Mouse (Mus musculus) CH12.LX (cell line): ENCODE measurements around the gene Pink1. TPM values are rescaled to one million over a fixed set of nuclear protein-coding genes. Genes with fewer than 3 reads are reported as not detected.

Source experiments
- DNase-seq: peaks from one replicate; pipeline ENCODE4 v3.0.0-alpha.2; 2013; ENCODE audit errors: extremely low read depth
- H3K27ac ChIP-seq: 2 replicates; pipeline ENCODE4 v1.5.1; 2012; ENCODE audit warnings: low read depth, mild to moderate bottlenecking, control low read depth, moderate library complexity; ENCODE audit not compliant: insufficient read depth
- H3K27me3 ChIP-seq: replicated peaks from 2 replicates; pipeline ENCODE3; 2012; ENCODE audit warnings: inconsistent platforms
- H3K36me3 ChIP-seq, 2 experiments: replicated peaks in 1 of 2; 2 replicates each; pipeline versions ENCODE3 to v1.6.1; 2012; ENCODE audit warnings: inconsistent platforms in 1 of 2, low read length in 1 of 2, mild to moderate bottlenecking in 1 of 2, mixed read lengths in 1 of 2, moderate library complexity in 1 of 2; ENCODE audit not compliant: control insufficient read depth in 1 of 2, insufficient read depth in 1 of 2
- H3K4me1 ChIP-seq, 2 experiments: 2 replicates each; pipeline ENCODE4 v1.6.1; 2012; ENCODE audit warnings: inconsistent platforms in 1 of 2, moderate library complexity in 1 of 2; ENCODE audit not compliant: insufficient read depth in 2 of 2, control insufficient read depth in 1 of 2
- H3K4me2 ChIP-seq: 2 replicates; pipeline ENCODE4 v1.6.1; 2012; ENCODE audit warnings: low read depth, mild to moderate bottlenecking, control low read depth; ENCODE audit not compliant: poor library complexity, insufficient read depth, severe bottlenecking
- H3K4me3 ChIP-seq, 3 experiments: fragments of 150-350 bp in 1 of 3; sonication (generic) in 1 of 3; replicated peaks in 1 of 3; 2 replicates each; pipeline versions ENCODE3 to v1.5.1; 2011 to 2012; ENCODE audit warnings: low read depth in 2 of 3, low read length in 2 of 3, mild to moderate bottlenecking in 2 of 3, moderate library complexity in 2 of 3, control low read depth in 1 of 3, improper control_type of control experiment in 1 of 3, inconsistent platforms in 1 of 3, mixed read lengths in 1 of 3; ENCODE audit not compliant: poor library complexity in 1 of 3
- H3K79me2 ChIP-seq: replicated peaks from 2 replicates; pipeline ENCODE4 v1.6.1; 2012; ENCODE audit warnings: mild to moderate bottlenecking, moderate library complexity; ENCODE audit not compliant: control insufficient read depth, poor library complexity, insufficient read depth, severe bottlenecking; ENCODE audit errors: extremely low read depth
- H3K9ac ChIP-seq: 2 replicates; pipeline ENCODE4 v1.6.1; 2012; ENCODE audit warnings: low read depth, mild to moderate bottlenecking, control low read depth, moderate library complexity; ENCODE audit not compliant: insufficient read depth
- H3K9me3 ChIP-seq: replicated peaks from 2 replicates; pipeline ENCODE3; 2012; ENCODE audit warnings: low read length, inconsistent platforms, mixed read lengths
- BHLHE40 ChIP-seq: IDR thresholded peaks from 2 replicates; pipeline ENCODE4 v1.6.1; 2011; ENCODE audit warnings: mild to moderate bottlenecking, low read depth, low read length, improper control_type of control experiment
- CHD1 ChIP-seq: IDR thresholded peaks from 2 replicates; pipeline ENCODE4 v1.6.1; 2012; ENCODE audit warnings: low read depth, low read length, improper control_type of control experiment, inconsistent platforms
- CHD2 ChIP-seq: IDR thresholded peaks from 2 replicates; pipeline ENCODE4 v1.6.1; 2011; ENCODE audit warnings: low read length, improper control_type of control experiment
- CTCF ChIP-seq, 2 experiments: IDR thresholded peaks in 1 of 2; conservative IDR thresholded peaks in 1 of 2; 2 replicates each; pipeline ENCODE4 v1.5.1; 2011 to 2012; ENCODE audit warnings: low read depth in 2 of 2, low read length in 2 of 2, improper control_type of control experiment in 1 of 2, inconsistent platforms in 1 of 2, mild to moderate bottlenecking in 1 of 2, moderate library complexity in 1 of 2
- EP300 ChIP-seq: IDR thresholded peaks from 2 replicates; pipeline ENCODE4 v1.6.1; 2011; ENCODE audit warnings: low read length, improper control_type of control experiment
- ETS1 ChIP-seq: conservative IDR thresholded peaks from 2 replicates; pipeline ENCODE4 v1.6.1; 2012; ENCODE audit warnings: low read depth, mild to moderate bottlenecking, inconsistent platforms, low read length, improper control_type of control experiment, moderate library complexity
- GABPA ChIP-seq: IDR thresholded peaks from 2 replicates; pipeline ENCODE4 v1.6.1; 2012; ENCODE audit warnings: low read depth, low read length, improper control_type of control experiment, inconsistent platforms; ENCODE audit not compliant: insufficient replicate concordance
- HCFC1 ChIP-seq: IDR thresholded peaks from 2 replicates; pipeline ENCODE4 v1.6.1; 2012; ENCODE audit warnings: low read depth, mild to moderate bottlenecking, inconsistent platforms, low read length, improper control_type of control experiment
- IRF4 ChIP-seq: IDR thresholded peaks from 2 replicates; pipeline ENCODE4 v1.6.1; 2014; ENCODE audit warnings: low read depth, mild to moderate bottlenecking, inconsistent platforms, low read length, improper control_type of control experiment
- JUND ChIP-seq: conservative IDR thresholded peaks from 2 replicates; pipeline ENCODE4 v1.6.1; 2011; ENCODE audit warnings: low read depth, low read length, improper control_type of control experiment
- KAT2A ChIP-seq: IDR thresholded peaks from 2 replicates; pipeline ENCODE4 v1.6.1; 2012; ENCODE audit warnings: low read length, improper control_type of control experiment, inconsistent platforms; ENCODE audit not compliant: insufficient replicate concordance
- MAFK ChIP-seq: IDR thresholded peaks from 2 replicates; pipeline ENCODE4 v1.6.1; 2011; ENCODE audit warnings: low read length, improper control_type of control experiment; ENCODE audit not compliant: insufficient replicate concordance
- MAX ChIP-seq: IDR thresholded peaks from 2 replicates; pipeline ENCODE4 v1.6.1; 2011; ENCODE audit warnings: low read length, improper control_type of control experiment
- MEF2A ChIP-seq: IDR thresholded peaks from 2 replicates; pipeline ENCODE4 v1.6.1; 2014; ENCODE audit warnings: low read depth, mild to moderate bottlenecking, inconsistent platforms, low read length, improper control_type of control experiment, borderline replicate concordance
- MXI1 ChIP-seq: IDR thresholded peaks from 2 replicates; pipeline ENCODE4 v1.6.1; 2011; ENCODE audit warnings: mild to moderate bottlenecking, low read depth, low read length, improper control_type of control experiment
- MYC ChIP-seq: IDR thresholded peaks from 2 replicates; pipeline ENCODE4 v1.6.1; 2011; ENCODE audit warnings: low read depth, mild to moderate bottlenecking, improper control_type of control experiment, low read length
- NELFE ChIP-seq: IDR thresholded peaks from 2 replicates; pipeline ENCODE4 v1.6.1; 2011; ENCODE audit warnings: low read depth, low read length, improper control_type of control experiment
- NRF1 ChIP-seq: IDR thresholded peaks from 2 replicates; pipeline ENCODE4 v1.6.1; 2014; ENCODE audit warnings: low read depth, mild to moderate bottlenecking, inconsistent platforms, low read length, improper control_type of control experiment, moderate library complexity
- PAX5 ChIP-seq: IDR thresholded peaks from 2 replicates; pipeline ENCODE4 v1.6.1; 2012; ENCODE audit warnings: low read length, inconsistent platforms, mixed read lengths
- POLR2A ChIP-seq: IDR thresholded peaks from 2 replicates; pipeline ENCODE4 v1.6.1; 2011; ENCODE audit warnings: low read depth, mild to moderate bottlenecking, improper control_type of control experiment, low read length
- POLR2AphosphoS2 ChIP-seq: IDR thresholded peaks from 2 replicates; pipeline ENCODE4 v1.6.1; 2011; ENCODE audit warnings: low read depth, low read length, improper control_type of control experiment
- RAD21 ChIP-seq: IDR thresholded peaks from 2 replicates; pipeline ENCODE4 v1.6.1; 2011; ENCODE audit warnings: low read depth, mild to moderate bottlenecking, low read length, improper control_type of control experiment, moderate library complexity
- RCOR1 ChIP-seq: conservative IDR thresholded peaks from 2 replicates; pipeline ENCODE4 v1.6.1; 2012; ENCODE audit warnings: low read depth, mild to moderate bottlenecking, inconsistent platforms, low read length, improper control_type of control experiment
- SIN3A ChIP-seq: IDR thresholded peaks from 2 replicates; pipeline ENCODE4 v1.6.1; 2012; ENCODE audit warnings: low read length, improper control_type of control experiment, inconsistent platforms
- SMC3 ChIP-seq: IDR thresholded peaks from 2 replicates; pipeline ENCODE4 v1.6.1; 2011; ENCODE audit warnings: low read depth, low read length, improper control_type of control experiment
- TBP ChIP-seq: conservative IDR thresholded peaks from 2 replicates; pipeline ENCODE4 v1.6.1; 2011; ENCODE audit warnings: low read depth, low read length, improper control_type of control experiment
- TCF12 ChIP-seq: IDR thresholded peaks from 2 replicates; pipeline ENCODE4 v1.6.1; 2014; ENCODE audit warnings: low read depth, mild to moderate bottlenecking, inconsistent platforms, low read length, improper control_type of control experiment
- USF1 ChIP-seq: IDR thresholded peaks from 2 replicates; pipeline ENCODE4 v1.6.1; 2014; ENCODE audit warnings: low read depth, mild to moderate bottlenecking, inconsistent platforms, low read length, improper control_type of control experiment
- ZC3H11A ChIP-seq: IDR thresholded peaks from 2 replicates; pipeline ENCODE4 v1.6.1; 2012; ENCODE audit warnings: low read depth, mild to moderate bottlenecking, inconsistent platforms, low read length, improper control_type of control experiment
- ZKSCAN1 ChIP-seq: IDR thresholded peaks from 2 replicates; pipeline ENCODE4 v1.6.1; 2012; ENCODE audit warnings: low read depth, inconsistent platforms, low read length, improper control_type of control experiment, borderline replicate concordance
- ZMIZ1 ChIP-seq: IDR thresholded peaks from 2 replicates; pipeline ENCODE4 v1.6.1; 2012; ENCODE audit warnings: low read depth, mild to moderate bottlenecking, inconsistent platforms, low read length, improper control_type of control experiment
- ZNF384 ChIP-seq: IDR thresholded peaks from 2 replicates; pipeline ENCODE4 v1.6.1; 2012; ENCODE audit warnings: low read depth, low read length, improper control_type of control experiment, inconsistent platforms
- dilution Hi-C: fragments of 300-500 bp; cut with MboI; formaldehyde crosslinking; loops from 2 replicates; pipeline ENCODE4 v1.14.3; 2020; ENCODE audit warnings: low sequenced_read_pairs; ENCODE audit not compliant: extremely low pct_unique_long_range_greater_than_20kb, extremely low pct_ligation_motif_present
- in situ Hi-C: fragments of 300-500 bp; cut with MboI; formaldehyde crosslinking; loops from 3 replicates; pipeline ENCODE4 v1.14.3; 2019; ENCODE audit warnings: low sequenced_read_pairs, low pct_ligation_motif_present, low pct_unique_long_range_greater_than_20kb, mixed read lengths
- polyA plus RNA-seq: library from polyadenylated mRNA; unstranded; fragments of >175 nt; gene quantifications from 2 replicates; pipeline ENCODE4 v1.2.1, GENCODE M21; 2012; ENCODE audit warnings: low read depth; ENCODE audit not compliant: insufficient read length
- total RNA-seq, 2 experiments: library from RNA; depleted of rRNA; stranded (reverse); fragments of 300-350 nt in 1 of 2; fragments of >200 nt in 1 of 2; gene quantifications; 2 replicates each; pipeline ENCODE4 v1.2.3; 2012 to 2014

The Pink1 gene
- total and polyA plus RNA-seq, 3 experiments: 7.1 to 10.8 (median 7.2) TPM

- Histone ChIP-seq H3K9me3 (peaks cover 6% of the 10 kb centered on the region), H3K27ac (no peak overlapping the region), H3K4me1 (peaks cover 14 to 51% of the 10 kb centered on the region in 2 experiments), H3K4me3 (no peak overlapping the region), H3K36me3 (no peaks in the 10 kb centered on the region), H3K79me2 (no peaks in the 10 kb centered on the region), H3K4me2 (no peak overlapping the region), H3K9ac (no peak overlapping the region), H3K27me3 (peaks cover 10% of the 10 kb centered on the region)
- in situ Hi-C loops: no loop called here
- DNase-seq: no peak
- dilution Hi-C loops: no loop called here
- no peak for TF ChIP-seq SMC3
- TF ChIP-seq USF1: no peak
- no peak for TF ChIP-seq IRF4
- TF ChIP-seq EP300: no peak
- no peak for TF ChIP-seq GABPA
- TF ChIP-seq TBP: no peak
- TF ChIP-seq HCFC1: no peak
- no peak for TF ChIP-seq NELFE
- no peak for TF ChIP-seq CTCF (conservative IDR thresholded peaks at IDR 0.05 in 1 of 2, IDR thresholded peaks at IDR 0.05 in 1 of 2; ENCODE audit: low read depth in 2 of 2, low read length in 2 of 2)
- no peak for TF ChIP-seq MYC
These were observed 39.7 kb downstream of the Pink1 start for GRCm38 (mm10) chr4:138286411-138286810.

GRCm38 (mm10) chr4:138282834-138283233 lies 43.3 kb downstream of the Pink1 start:
- peak; percentile 95 for DNase-seq
- Histone ChIP-seq H3K9me3 (peaks cover 6% of the 10 kb centered on the region), H3K79me2 (no peaks in the 10 kb centered on the region), H3K4me3 (no peak overlapping the region), H3K27ac (no peak overlapping the region), H3K36me3 (no peaks in the 10 kb centered on the region), H3K27me3 (peaks cover 20% of the 10 kb centered on the region), H3K9ac (no peak overlapping the region), H3K4me2 (no peak overlapping the region), H3K4me1 (peaks cover 0 to 17% of the 10 kb centered on the region in 2 experiments; a peak in 2 of 4 replicates)
- dilution Hi-C loops: no loop called here
- in situ Hi-C loops: no loop called here
- TF ChIP-seq ETS1: no peak
- TF ChIP-seq ZMIZ1: no peak
- no peak for TF ChIP-seq MXI1
- no peak for TF ChIP-seq MAFK
- TF ChIP-seq USF1: no peak
- 0 out of 2 replicates have a peak, but pooled peaks have one; percentile 19 for TF ChIP-seq MAX
- peak; percentile 100 for TF ChIP-seq CTCF (conservative IDR thresholded peaks at IDR 0.05 in 1 of 2, IDR thresholded peaks at IDR 0.05 in 1 of 2; ENCODE audit: low read depth in 2 of 2, low read length in 2 of 2)
- no peak for TF ChIP-seq EP300
- peak; percentile 95; the same call in 1 of the 2 replicates for TF ChIP-seq NELFE
- no peak for TF ChIP-seq RCOR1
- TF ChIP-seq POLR2AphosphoS2: no peak
- TF ChIP-seq JUND: 0 out of 2 replicates have a peak, but pooled peaks have one; percentile 66
- TF ChIP-seq CHD1: no peak
- TF ChIP-seq RAD21: peak; percentile 70
- no peak for TF ChIP-seq TBP
- TF ChIP-seq PAX5: no peak
- TF ChIP-seq CHD2: no peak
- peak; percentile 95 for TF ChIP-seq SMC3
- TF ChIP-seq POLR2A: no peak
- peak; percentile 13; the same call in 1 of the 2 replicates for TF ChIP-seq MEF2A
- TF ChIP-seq KAT2A: no peak
- no peak for TF ChIP-seq NRF1
- no peak for TF ChIP-seq TCF12
- peak; percentile 54 for TF ChIP-seq ZKSCAN1
- TF ChIP-seq BHLHE40: no peak
- peak; percentile 42; the same call in 1 of the 2 replicates for TF ChIP-seq ZNF384
- no peak for TF ChIP-seq GABPA
- TF ChIP-seq SIN3A: no peak
- peak; percentile 40; the same call in 1 of the 2 replicates for TF ChIP-seq HCFC1
- TF ChIP-seq ZC3H11A: peak; percentile 26; the same call in 1 of the 2 replicates
